Mouse (Mus musculus): ENCODE measurements around the gene Mindy3.
"Not testable (repeated sequence)": the region's sequence is repeated elsewhere in the genome, so short reads cannot be mapped to it uniquely, and the experiment has no call there.

Mindy3 gene

DNA sequence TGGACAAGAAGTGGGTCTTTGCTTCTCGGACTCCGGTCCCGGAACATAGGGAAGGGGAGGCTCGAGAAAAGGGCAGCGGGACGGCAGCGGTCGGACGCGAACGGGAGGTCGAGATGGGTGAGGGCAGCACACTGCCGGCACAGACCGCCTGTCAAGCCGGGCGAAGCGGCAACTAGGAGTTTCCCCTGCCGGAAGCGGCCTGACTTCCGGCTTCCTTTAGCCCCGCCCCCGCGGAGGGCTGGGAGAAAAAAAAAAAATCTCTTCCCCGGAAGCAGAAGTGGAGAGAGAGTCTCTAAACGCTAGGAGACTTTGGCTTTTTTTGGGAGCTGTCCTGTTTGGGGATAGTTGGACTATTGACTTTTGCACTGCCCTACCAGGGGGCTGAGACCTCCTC, at the start of gene Mindy3:
Mindy3 (minus strand) TSS at position 209 of the 394 bp plus-strand sequence.
- in situ Hi-C loops (cut with MboI; ENCODE audit: unreplicated experiment in 2 of 2) = no loop called here

DNA sequence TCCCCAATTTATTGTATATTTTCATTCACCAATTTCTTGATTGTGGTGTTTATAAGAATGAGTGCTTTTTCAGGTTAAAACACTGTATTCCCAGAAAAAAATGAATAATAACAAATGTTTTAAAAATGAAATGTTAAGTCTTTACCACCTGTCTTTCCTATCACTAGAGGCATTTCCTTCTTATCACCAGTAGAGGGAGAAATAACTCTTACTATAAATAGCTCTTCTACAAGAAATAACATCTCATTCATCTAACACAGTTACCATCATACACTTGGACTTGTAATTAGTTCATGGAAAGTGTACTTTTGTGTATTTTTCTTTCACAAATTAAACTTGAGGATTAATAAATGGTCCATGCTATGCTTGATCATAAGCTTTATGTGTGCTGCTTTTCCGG, 40.5 kb upstream of the Mindy3 start:
- in situ Hi-C loops (cut with MboI; ENCODE audit: unreplicated experiment in 2 of 2) = loop anchor here in 1 of 2 experiments (25.0 kb wide), 1 partner anchor 1853 kb away; no protein-coding TSS in a partner anchor

DNA sequence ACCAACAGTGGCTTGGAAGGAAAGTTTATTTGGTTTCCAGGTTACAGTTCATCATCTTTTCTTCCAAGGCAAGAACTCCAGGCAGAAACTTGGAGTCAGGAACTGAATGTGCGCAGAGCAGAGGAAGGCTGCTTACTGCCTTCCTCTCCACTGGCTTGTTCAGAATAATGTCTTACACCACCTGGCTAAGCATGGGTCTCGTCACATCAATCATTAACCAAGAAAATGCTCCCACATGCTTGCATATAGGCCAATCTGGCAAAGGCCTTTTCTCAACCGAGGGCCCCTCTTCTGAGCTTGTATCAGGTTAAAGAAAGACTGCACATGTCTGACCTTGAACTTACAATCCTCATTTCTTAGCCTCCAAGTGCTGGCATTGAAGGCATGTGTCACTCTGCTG, 30.8 kb upstream of the Mindy3 start:
- in situ Hi-C loops (cut with MboI; ENCODE audit: unreplicated experiment in 2 of 2) = loop anchor here in 1 of 2 experiments (25.0 kb wide), 1 partner anchor 1862 kb away; no protein-coding TSS in a partner anchor

DNA sequence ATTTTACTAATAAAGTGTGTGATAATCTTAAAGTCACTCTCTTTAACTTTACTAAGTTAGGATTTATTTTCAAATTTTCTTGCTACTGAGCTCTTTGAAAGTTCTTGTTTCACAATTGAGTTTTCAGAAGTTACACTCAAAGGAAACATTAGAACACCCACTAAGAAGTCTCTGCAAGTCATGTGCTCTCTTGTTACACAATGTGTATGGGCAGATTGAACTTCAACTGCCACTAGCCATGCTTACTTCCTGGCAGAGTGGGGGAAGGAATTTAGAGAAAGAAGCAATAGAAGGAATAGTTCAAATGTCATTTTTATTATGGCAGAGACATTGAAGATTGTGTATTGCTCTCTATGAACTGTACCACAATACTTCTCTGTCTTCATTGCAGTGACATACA, 20.9 kb upstream of the Mindy3 start:
- in situ Hi-C loops (cut with MboI; ENCODE audit: unreplicated experiment in 2 of 2) = loop anchor here (10.0 to 25.0 kb wide), 2 partner anchors 265 to 1147 kb away; no protein-coding TSS in a partner anchor

DNA sequence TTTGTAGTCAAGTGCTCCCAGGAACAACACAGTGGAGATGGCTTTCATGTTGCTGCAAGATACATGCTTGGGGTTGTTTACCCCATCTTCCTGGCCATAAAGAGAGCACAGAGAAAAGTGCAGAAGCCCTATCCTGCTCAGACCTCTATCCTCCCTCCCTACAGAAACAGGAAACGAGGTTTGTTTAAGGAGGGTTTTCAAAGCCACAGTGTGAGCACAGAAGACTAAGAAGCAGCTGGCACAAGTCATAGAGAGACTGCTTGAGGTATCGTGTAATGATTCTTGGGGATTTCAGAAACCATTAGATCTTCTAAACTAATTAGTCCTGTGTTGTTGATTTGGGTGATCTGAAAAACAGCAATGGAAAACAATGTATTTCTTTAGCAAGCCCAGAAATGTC, 20.3 kb upstream of the Mindy3 start:
- in situ Hi-C loops (cut with MboI; ENCODE audit: unreplicated experiment in 2 of 2) = loop anchor here (5.0 to 25.0 kb wide), 6 partner anchors 275 to 1148 kb away; no protein-coding TSS in a partner anchor

DNA sequence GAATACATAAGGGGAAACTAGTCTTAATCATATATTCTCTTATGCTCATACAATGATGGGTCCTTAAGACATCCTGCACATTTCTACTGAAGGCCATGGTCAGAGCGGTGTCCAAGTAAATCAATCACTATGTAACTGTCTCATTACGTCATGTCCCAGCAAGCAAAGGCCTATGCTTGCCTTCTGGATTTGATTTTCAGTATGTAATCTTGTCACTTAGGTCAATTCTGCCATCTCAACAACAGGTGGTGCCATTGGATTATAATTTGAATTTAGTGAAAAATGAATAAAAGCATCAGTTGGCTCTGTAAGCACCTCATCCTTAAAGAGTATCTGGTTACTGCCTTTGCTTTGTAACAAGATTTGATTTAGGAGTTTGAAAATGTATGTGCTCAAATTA, 18.9 kb upstream of the Mindy3 start:
- in situ Hi-C loops (cut with MboI; ENCODE audit: unreplicated experiment in 2 of 2) = loop anchor here (5.0 to 25.0 kb wide), 6 partner anchors 277 to 1149 kb away; no protein-coding TSS in a partner anchor

DNA sequence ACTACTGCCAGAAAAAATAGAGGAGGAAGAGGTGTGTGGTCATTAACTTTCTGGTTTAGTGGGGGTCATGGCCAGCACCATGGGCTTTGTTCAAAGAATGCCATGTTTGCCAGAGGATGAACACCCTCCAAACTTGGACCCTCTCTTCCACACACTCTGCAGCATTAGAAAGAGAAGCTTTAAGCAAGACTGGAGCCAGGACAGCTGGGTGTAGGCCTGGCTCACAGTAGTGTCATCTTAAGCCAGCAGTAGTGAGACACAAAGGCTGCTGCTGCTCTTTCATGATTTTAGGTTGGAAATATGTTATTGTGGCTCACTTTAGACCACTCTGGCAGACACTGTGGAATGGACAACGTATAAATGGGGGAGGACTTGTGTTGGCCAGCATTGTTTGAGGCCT, 12.8 kb upstream of the Mindy3 start:
- in situ Hi-C loops (cut with MboI; ENCODE audit: unreplicated experiment in 2 of 2) = loop anchor here (10.0 to 25.0 kb wide), 5 partner anchors 283 to 1155 kb away; no protein-coding TSS in a partner anchor

DNA sequence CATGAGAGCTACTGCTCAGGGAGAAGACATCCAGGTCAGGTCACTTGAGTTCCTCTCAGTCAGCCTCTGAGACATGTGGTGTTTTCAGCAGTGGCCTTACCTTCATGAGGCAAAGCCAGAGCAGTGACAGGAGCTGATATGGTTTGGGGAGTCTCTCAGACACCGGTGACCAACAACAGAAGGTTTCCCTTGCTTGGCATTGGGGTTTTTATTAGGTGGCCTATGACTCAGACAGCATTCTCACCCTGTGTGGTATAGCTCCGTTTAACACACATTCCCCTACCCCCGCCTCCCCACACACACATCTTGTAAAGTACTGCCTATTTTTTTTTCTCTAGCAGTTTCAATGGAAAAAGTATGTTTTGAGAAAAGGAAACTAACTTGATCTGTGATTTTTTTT, 5.1 kb upstream of the Mindy3 start:
- in situ Hi-C loops (cut with MboI; ENCODE audit: unreplicated experiment in 2 of 2) = no loop called here

DNA sequence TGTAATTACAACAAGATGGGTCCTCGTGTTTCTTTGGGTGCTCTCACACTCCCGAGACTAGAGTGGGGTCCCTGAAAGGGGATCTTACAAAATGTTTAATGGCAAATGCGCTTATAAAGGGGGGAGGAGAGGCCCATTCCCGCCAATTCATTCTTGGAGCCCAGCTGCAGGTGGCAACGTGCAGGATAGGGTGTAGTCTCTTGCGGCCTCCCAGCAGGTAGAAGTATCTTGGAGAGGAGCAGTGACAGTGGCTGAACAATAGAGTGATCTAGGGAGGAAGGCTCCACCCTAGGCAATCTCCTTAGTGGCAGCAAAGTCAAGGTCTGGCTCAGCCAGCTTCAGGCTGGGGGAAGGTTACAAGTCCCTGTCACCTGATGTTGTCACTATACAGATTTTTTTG, 4.2 kb upstream of the Mindy3 start:
- in situ Hi-C loops (cut with MboI; ENCODE audit: unreplicated experiment in 2 of 2) = not testable (repeated sequence)

DNA sequence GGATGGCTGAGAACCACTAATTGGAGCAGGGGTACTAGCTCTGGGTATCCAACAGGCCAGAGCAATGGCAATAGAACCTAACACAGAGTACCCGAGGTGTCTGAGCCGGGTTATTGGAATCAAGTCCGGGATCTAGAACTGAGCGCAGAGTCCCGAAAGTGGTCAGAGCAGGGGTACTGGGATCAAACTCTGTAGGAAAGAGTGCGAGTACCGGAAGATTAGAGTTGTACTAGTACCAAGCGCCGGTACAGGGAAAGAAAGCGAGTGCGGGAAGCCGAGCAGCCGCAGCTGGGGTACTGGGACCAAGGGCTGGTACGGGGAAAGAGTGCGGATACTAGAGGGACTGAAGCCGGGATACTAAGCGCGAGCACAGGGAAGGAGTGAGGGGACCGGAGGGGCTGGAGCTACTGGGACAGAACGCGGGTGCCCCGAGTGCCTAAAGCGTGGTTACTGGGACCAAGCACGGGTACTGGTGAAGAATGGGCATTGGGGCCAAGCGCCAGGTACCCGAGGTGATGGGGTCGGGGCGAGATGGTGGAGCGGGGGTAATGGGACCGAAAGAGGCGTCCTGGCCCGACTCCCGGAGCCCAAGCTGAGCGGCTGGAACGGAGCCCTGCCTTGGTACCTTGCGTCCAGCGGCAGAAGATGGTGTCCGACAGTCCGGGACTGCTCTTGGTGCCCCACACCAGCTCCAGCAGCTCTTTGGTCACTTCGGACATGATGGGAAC, 572 bp downstream of the Mindy3 start:
- in situ Hi-C loops (cut with MboI; ENCODE audit: unreplicated experiment in 2 of 2) = no loop called here

DNA sequence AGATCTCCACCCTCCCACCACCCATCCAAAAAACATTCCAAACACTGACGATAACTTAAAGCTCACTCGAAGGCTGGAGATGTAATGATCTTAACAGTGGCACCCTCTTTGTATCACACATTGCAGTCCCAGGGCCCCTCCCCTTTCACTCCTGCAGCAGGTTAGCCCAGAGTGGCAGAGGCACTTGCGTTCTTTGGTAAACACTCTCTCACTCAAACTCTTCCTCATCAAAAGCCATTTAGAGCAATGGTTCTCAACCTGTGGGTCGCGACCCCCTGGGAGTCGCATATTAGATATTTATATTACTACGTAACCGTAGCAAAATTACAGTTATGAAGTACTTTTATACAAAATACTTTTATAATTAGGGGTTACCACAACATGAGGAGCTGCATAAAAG, 1.1 kb downstream of the Mindy3 start:
- in situ Hi-C loops (cut with MboI; ENCODE audit: unreplicated experiment in 2 of 2) = no loop called here

DNA sequence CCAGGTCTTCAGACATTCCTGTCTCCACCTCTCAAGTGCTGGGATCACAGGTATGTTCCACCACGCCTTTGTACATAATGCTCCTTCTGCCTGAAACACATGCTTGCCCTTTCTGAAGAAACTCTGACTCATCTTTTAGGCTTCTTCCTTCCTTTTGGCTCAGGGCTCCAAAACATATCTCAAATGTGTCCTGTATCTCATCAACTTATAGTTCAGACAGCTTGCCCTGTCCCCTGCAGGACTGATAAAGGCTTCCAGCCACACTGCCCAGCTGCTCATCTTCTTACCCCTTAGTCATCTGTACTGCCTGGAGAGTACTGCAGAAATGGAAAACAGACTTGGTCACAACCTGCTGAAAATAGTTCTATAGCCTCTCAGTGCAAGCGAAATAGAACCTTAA, 7.0 kb downstream of the Mindy3 start:
- in situ Hi-C loops (cut with MboI; ENCODE audit: unreplicated experiment in 2 of 2) = no loop called here

DNA sequence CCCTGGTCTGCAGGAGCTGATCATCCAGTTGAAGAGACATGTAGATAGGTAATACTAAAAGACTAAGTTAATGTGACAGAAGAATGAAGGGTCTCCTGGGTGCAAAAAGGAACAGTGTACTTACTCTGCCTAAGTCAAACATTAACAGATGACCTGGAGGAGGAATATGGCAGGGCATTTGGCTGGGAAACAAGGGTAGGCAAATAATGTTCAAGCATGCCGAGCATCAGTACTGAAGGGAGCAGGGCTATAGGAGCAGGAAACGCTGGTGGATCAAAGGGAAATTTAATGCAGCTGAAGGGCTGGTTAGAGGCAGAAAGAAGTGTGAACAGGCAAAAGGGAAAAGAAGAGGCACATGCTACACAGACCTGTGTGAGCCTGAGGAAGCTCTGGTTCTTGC, 8.1 kb downstream of the Mindy3 start:
- in situ Hi-C loops (cut with MboI; ENCODE audit: unreplicated experiment in 2 of 2) = no loop called here

DNA sequence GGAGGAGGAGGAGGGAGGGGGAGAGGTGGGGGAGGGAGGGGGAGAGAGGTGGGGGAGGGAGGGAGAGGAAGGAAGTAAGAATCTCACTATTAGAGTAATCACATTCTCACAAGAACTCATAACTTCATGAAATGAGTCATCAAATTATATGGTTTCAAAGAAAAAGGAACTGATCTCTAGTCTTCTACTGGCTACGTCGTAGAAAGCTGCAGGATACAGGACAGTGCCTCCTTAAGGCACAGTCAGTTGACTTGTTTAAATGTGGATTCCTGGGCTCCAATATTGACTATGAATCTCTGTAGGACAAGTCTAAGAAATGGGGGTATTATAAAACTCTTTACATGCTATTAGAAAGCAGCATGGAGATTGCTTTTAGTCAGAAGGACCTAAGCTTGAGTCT, 12.5 kb downstream of the Mindy3 start:
- in situ Hi-C loops (cut with MboI; ENCODE audit: unreplicated experiment in 2 of 2) = no loop called here

DNA sequence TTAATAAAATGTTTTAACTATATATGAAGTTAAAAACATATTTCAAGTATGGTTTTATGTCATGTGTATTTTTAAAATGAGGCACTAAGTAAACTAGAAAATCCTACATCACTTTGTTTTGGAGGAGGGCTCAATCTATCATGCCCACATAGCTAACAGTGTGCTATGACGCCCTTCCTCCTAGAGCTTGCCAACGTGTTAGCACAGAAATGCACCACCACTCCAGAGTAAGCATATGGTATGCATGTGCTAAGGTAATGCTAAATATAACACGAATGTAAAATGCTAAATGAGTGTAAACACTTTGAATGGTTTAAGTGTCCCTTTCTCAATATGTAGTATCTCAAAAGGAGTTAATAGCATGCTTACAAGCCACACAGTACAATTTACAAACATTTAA, 16.8 kb downstream of the Mindy3 start:
- in situ Hi-C loops (cut with MboI; ENCODE audit: unreplicated experiment in 2 of 2) = no loop called here

DNA sequence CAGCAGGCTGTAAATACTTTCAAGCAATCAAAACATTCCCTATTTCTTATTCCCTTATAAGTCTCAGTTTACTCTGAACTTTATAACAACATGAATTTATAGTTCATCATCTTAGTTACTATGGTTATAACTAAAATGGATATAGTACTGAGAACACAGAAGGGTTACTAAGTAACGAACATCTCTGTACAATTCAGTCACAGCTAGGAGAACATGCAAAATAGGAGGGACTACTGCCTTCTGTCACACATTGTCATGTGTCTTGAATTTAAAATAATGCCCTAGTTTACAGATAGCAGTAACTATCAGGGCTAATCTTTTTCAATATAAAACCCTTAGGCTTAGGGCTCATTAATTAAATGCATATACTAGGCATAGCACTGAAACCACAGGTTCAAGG, 18.1 kb downstream of the Mindy3 start:
- in situ Hi-C loops (cut with MboI; ENCODE audit: unreplicated experiment in 2 of 2) = no loop called here

DNA sequence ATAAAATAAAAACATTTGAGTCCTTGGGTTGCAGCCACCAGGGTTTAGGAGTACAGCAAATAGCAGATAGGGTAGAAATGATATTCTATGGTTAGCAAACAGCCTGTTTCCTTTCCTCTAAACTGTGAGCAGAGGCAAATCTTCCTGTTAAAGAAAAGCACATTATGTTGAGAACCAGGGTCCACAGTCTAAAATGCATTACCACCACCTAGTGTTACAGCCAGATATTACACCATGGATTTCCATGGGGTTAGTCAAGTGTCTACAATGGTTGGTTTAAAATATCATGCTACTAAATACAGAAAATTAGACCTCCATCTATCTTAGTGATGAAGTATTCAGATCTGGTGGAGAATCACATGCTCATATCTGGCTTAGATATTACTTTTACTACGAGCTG, 30.2 kb downstream of the Mindy3 start:
- in situ Hi-C loops (cut with MboI; ENCODE audit: unreplicated experiment in 2 of 2) = loop anchor here (5.0 to 25.0 kb wide), 3 partner anchors 387 to 1052 kb away; no protein-coding TSS in a partner anchor

DNA sequence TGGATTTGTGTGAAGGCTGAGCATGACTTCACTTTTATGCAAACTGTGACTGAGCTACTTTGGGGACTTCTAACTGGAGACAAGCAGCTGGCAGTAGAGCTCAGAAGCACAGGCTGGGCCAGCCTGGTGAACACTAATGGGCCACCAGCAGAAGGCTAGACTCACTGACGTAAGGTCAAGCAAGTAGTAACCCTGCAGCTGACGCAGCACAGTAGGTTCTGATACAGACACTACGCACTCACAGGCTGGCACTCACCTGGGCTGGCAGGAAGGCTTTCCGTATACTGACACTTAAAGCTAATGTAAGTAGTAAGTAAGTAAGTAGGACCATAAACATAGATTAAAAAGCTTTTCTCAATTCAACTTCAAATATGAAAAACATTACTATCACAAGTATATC, 30.7 kb downstream of the Mindy3 start:
- in situ Hi-C loops (cut with MboI; ENCODE audit: unreplicated experiment in 2 of 2) = loop anchor here (5.0 to 25.0 kb wide), 3 partner anchors 386 to 1051 kb away; no protein-coding TSS in a partner anchor

DNA sequence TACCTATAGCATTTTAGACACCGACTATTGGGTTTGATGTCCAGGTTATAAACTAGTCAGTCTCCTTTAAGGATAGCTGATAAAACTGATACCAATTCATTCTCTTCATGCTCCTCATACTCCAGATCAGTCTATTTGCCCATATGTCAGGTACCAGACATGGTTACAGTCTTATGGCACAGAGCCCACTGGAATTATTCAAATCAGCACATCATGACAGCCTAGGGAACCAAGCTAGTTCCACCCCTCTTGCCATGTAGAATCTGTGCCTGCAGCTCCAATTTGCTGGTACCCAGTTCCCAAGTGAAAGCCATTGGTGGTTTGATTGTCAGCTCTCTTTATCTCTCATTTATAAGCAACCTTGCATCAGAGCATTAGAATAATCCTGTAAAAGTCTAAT, 34.9 kb downstream of the Mindy3 start:
- in situ Hi-C loops (cut with MboI; ENCODE audit: unreplicated experiment in 2 of 2) = loop anchor here (25.0 kb wide), 2 partner anchors 797 to 1047 kb away; no protein-coding TSS in a partner anchor

DNA sequence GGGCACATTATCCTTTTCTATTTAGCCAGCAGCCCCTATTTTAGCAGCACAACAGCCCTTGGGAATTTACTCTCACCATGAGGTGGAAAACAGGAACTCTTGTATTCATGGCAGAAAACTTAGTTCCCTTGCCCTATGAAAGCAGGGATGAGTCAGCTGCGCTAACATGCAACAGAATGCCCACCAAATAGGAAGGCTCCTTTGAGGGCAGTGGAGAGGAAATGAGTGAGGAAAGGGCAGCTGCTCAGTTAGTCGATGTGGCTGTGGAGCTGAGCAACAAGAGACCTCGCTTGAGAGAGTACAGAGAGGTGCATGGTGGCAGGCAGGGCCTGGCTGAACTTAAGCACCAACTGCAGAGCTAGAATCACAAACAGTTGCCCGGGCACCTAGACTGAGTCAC, 36.6 kb downstream of the Mindy3 start:
- in situ Hi-C loops (cut with MboI; ENCODE audit: unreplicated experiment in 2 of 2) = loop anchor here (25.0 kb wide), 2 partner anchors 795 to 1045 kb away; no protein-coding TSS in a partner anchor

DNA sequence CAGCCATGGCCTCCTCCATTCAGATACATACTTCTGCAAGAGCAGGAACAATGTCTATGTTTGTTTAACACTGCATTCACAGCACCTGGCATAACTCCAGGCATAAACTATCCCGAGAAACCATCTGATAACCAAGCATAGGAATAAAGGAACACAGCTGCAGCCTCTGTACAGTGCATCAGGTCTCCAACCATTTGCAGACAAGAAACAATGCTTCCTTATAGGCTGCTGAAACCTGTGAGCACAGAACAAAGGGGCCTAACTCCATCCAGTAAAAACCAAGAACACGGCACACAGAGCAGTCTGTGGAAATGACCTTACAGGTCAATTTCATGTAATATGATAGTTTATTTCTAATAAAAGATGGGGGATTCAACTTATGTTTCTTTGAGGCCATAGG, 39.0 kb downstream of the Mindy3 start:
- in situ Hi-C loops (cut with MboI; ENCODE audit: unreplicated experiment in 2 of 2) = loop anchor here (25.0 kb wide), 2 partner anchors 793 to 1043 kb away; no protein-coding TSS in a partner anchor

DNA sequence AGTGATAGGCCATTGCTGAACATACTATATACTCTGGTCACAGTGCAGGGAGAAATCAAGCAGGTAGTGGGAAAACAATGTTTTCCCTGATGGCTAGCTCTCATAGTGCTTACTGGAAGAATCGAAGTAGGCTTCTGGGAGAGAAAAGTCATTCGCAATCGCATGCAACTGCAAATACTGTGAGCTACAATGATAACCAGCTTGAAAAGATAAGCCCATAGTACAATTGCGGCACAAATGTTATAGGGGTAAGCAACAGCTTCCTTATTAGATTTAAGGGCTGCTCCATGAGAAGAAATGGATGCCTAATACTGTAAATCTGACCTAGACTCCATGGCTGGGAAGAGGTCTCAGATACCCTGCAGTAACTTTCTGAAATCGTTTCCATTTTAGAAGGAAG, 40.7 kb downstream of the Mindy3 start:
- in situ Hi-C loops (cut with MboI; ENCODE audit: unreplicated experiment in 2 of 2) = loop anchor here (10.0 to 25.0 kb wide), 3 partner anchors 224 to 1041 kb away; no protein-coding TSS in a partner anchor

Data from v-Abl transformed pro-B cells (cell line).